Mouse (Mus musculus) fat pad, adult 2 months (tissue): Measurements from ENCODE around the gene Rasl11b.

Experiments used
- DNase-seq: peaks from one replicate; pipeline ENCODE4 v3.0.0-alpha.2; 2011; ENCODE audit warnings: low read depth, low spot score; ENCODE audit errors: extremely low read depth

The Rasl11b gene

GRCm38 (mm10) chr5:74208438-74208837, 13.4 kb downstream of the Rasl11b start:
- DNase-seq = no peak

GRCm38 (mm10) chr5:74209640-74210039, 14.6 kb downstream of the Rasl11b start:
- DNase-seq = no peak

GRCm38 (mm10) chr5:74211346-74211745, 16.3 kb downstream of the Rasl11b start:
- no peak for DNase-seq

GRCm38 (mm10) chr5:74214501-74215110, 19.5 kb downstream of the Rasl11b start:
- DNase-seq = no peak

GRCm38 (mm10) chr5:74215125-74215524, 20.0 kb downstream of the Rasl11b start:
- no peak for DNase-seq

- no peak for DNase-seq
These were observed 23.4 kb downstream of the Rasl11b start for GRCm38 (mm10) chr5:74218524-74218923.

- DNase-seq = no peak
These were observed 27.5 kb downstream of the Rasl11b start for GRCm38 (mm10) chr5:74222626-74223025.

- no peak for DNase-seq
These were observed 29.4 kb downstream of the Rasl11b start for GRCm38 (mm10) chr5:74224480-74224879.

- DNase-seq = no peak
These were observed 31.1 kb downstream of the Rasl11b start for GRCm38 (mm10) chr5:74226183-74226582.

GRCm38 (mm10) chr5:74227352-74227751, 32.3 kb downstream of the Rasl11b start:
- DNase-seq = no peak

GRCm38 (mm10) chr5:74228938-74229337, 33.9 kb downstream of the Rasl11b start:
- DNase-seq = no peak

GRCm38 (mm10) chr5:74229775-74230413, 34.8 kb downstream of the Rasl11b start:
- DNase-seq = no peak

- DNase-seq = no peak
These were observed 35.4 kb downstream of the Rasl11b start for GRCm38 (mm10) chr5:74230525-74230924.

- no peak for DNase-seq
These were observed 38.7 kb downstream of the Rasl11b start for GRCm38 (mm10) chr5:74233808-74234207.

GRCm38 (mm10) chr5:74239369-74239768, 44.3 kb downstream of the Rasl11b start:
- DNase-seq = no peak

GRCm38 (mm10) chr5:74240298-74240697, 45.2 kb downstream of the Rasl11b start:
- no peak for DNase-seq

- no peak for DNase-seq
These were observed 46.0 kb downstream of the Rasl11b start for GRCm38 (mm10) chr5:74240926-74241680.

GRCm38 (mm10) chr5:74242654-74243053, 47.6 kb downstream of the Rasl11b start:
- no peak for DNase-seq

- DNase-seq = peak; percentile 81
These were observed 49.4 kb downstream of the Rasl11b start for GRCm38 (mm10) chr5:74244406-74245019.

- peak; percentile 81 for DNase-seq
These were observed 50.6 kb downstream of the Rasl11b start for GRCm38 (mm10) chr5:74245641-74246145.

- no peak for DNase-seq
These were observed 51.4 kb downstream of the Rasl11b start for GRCm38 (mm10) chr5:74246453-74246852.
